Mouse (Mus musculus) ovary, postnatal 36 days (tissue): ENCODE results near the gene Ablim1.

Experiments
- DNase-seq: peaks from one replicate; pipeline ENCODE4 v3.0.0; 2022; ENCODE audit warnings: low spot score, mixed read lengths

The Ablim1 gene

GRCm38 (mm10) chr19:57066313-57066712 lies 248.4 kb downstream of the Ablim1 start:
- peak; percentile 58 for DNase-seq

GRCm38 (mm10) chr19:57062746-57063145 lies 252.0 kb downstream of the Ablim1 start:
- no peak for DNase-seq

GRCm38 (mm10) chr19:57059018-57059580 lies 255.6 kb downstream of the Ablim1 start:
- no peak for DNase-seq

- no peak for DNase-seq
Measured at GRCm38 (mm10) chr19:57057568-57057967, 257.2 kb downstream of the Ablim1 start.

GRCm38 (mm10) chr19:57055215-57056120 lies 259.3 kb downstream of the Ablim1 start:
- DNase-seq, result no peak

- no peak for DNase-seq
Measured at GRCm38 (mm10) chr19:57052959-57053358, 261.8 kb downstream of the Ablim1 start.

- DNase-seq, result no peak
Measured at GRCm38 (mm10) chr19:57052016-57052415, 262.7 kb downstream of the Ablim1 start.

- DNase-seq, result no peak
Measured at GRCm38 (mm10) chr19:57049592-57050090, 265.1 kb downstream of the Ablim1 start.

GRCm38 (mm10) chr19:57047671-57048320 lies 266.9 kb downstream of the Ablim1 start:
- DNase-seq, result no peak

GRCm38 (mm10) chr19:57039258-57039657 lies 275.5 kb downstream of the Ablim1 start:
- DNase-seq, result no peak

GRCm38 (mm10) chr19:57036860-57037259 lies 277.9 kb downstream of the Ablim1 start:
- DNase-seq, result no peak

- DNase-seq, result peak; percentile 65
Measured at GRCm38 (mm10) chr19:57031582-57031981, 283.1 kb downstream of the Ablim1 start.

- no peak for DNase-seq
Measured at GRCm38 (mm10) chr19:57029461-57029860, 285.3 kb downstream of the Ablim1 start.

GRCm38 (mm10) chr19:57028327-57029179 lies 286.2 kb downstream of the Ablim1 start:
- no peak for DNase-seq

GRCm38 (mm10) chr19:57026501-57026900 lies 288.2 kb downstream of the Ablim1 start:
- no peak for DNase-seq

- no peak for DNase-seq
Measured at GRCm38 (mm10) chr19:57017785-57018179, 296.9 kb downstream of the Ablim1 start.

GRCm38 (mm10) chr19:57016995-57017784 lies 297.5 kb downstream of the Ablim1 start:
- DNase-seq, result no peak

GRCm38 (mm10) chr19:57014808-57015207 lies 299.9 kb downstream of the Ablim1 start:
- DNase-seq, result no peak

GRCm38 (mm10) chr19:57013271-57013677 lies 301.4 kb downstream of the Ablim1 start:
- no peak for DNase-seq

- DNase-seq, result no peak
Measured at GRCm38 (mm10) chr19:57012068-57012467, 302.7 kb downstream of the Ablim1 start.

- DNase-seq, result no peak
Measured at GRCm38 (mm10) chr19:57010064-57010463, 304.7 kb downstream of the Ablim1 start.
